ENCODE assay signal across 9 mouse cellular contexts in genomic region chr19:37237712-37238437, GRCm38 (mm10). TPM values are rescaled to one million over a fixed set of nuclear protein-coding genes. Genes with fewer than 3 reads are reported as not detected.
A peak's percentile ranks its signal among the peaks of the same experiment; 100 is the strongest.
DNase-seq lines count a peak whose midpoint lies in the region; ATAC-seq and TF ChIP-seq lines count a peak whose summit lies in the region.
"Had no signal": no experiment of that assay in that cellular context is flagged by ENCODE, and none has a peak within 500 bp of the region (broad histone marks: within the 10 kb centered on the region; RNA-seq: fewer than 3 reads in every experiment).

No protein-coding gene starts in this region.

- ATAC-seq in kidney, embryonic 14.5 days (ENCODE audit: low FRiP score, low TSS enrichment) = 0 out of 2 replicates have a peak, but pooled peaks have one; percentile 7

- TF ChIP-seq POLR2A in thymus, adult 2 months (IDR thresholded peaks at IDR 0.05; ENCODE audit: control insufficient read depth, extremely low read depth, insufficient read depth, low read length, poor library complexity) = no peak

- H3K27ac ChIP-seq in kidney, embryonic 14.5 days (ENCODE audit: low read depth, low read length) = no peak overlapping the region
- H3K27ac ChIP-seq in thymus, adult 2 months (ENCODE audit: control insufficient read depth, insufficient read depth, low read length) = no peak overlapping the region
- H3K27ac ChIP-seq: limb, embryonic 15.5 days had no signal

- H3K27me3 ChIP-seq in kidney, embryonic 14.5 days (ENCODE audit: control insufficient read depth, insufficient read depth, low read length) = peaks cover 32% of the 10 kb centered on the region
- H3K27me3 ChIP-seq in thymus, adult 2 months (ENCODE audit: control insufficient read depth, insufficient read depth, low read length) = peaks cover 12% of the 10 kb centered on the region

- no peak overlapping the region for H3K4me3 ChIP-seq in kidney, embryonic 14.5 days (ENCODE audit: low read length)
- H3K4me3 ChIP-seq in thymus, adult 2 months (ENCODE audit: control insufficient read depth, insufficient read depth, low read length) = no peak overlapping the region
- H3K4me3 ChIP-seq: limb, embryonic 15.5 days had no signal

- WGBS in kidney, embryonic 14.5 days = 11% methylated on average over 15 of the region's 15 CpGs
- 17% methylated on average over 15 of the region's 15 CpGs for WGBS in thymus, adult 2 months

- no peaks in the 10 kb centered on the region for H3K9me3 ChIP-seq in kidney, embryonic 14.5 days (ENCODE audit: control insufficient read depth, low read length)
- H3K9me3 ChIP-seq: limb, embryonic 15.5 days had no signal

- TF ChIP-seq CTCF in thymus, adult 2 months (IDR thresholded peaks at IDR 0.05; ENCODE audit: borderline replicate concordance, control insufficient read depth, extremely low read depth, insufficient read depth, low read length, poor library complexity) = no peak

- H3K4me1 ChIP-seq in kidney, embryonic 14.5 days (ENCODE audit: control insufficient read depth, insufficient read depth, low read length) = peaks cover 5% of the 10 kb centered on the region; the same call in 1 of the 2 replicates
- no peaks in the 10 kb centered on the region for H3K4me1 ChIP-seq in thymus, adult 2 months (replicated peaks; ENCODE audit: control insufficient read depth, insufficient read depth, low read length)

- no peaks in the 10 kb centered on the region for H3K36me3 ChIP-seq in kidney, embryonic 14.5 days (ENCODE audit: control insufficient read depth, insufficient read depth, low read length)
- no peaks in the 10 kb centered on the region for H3K36me3 ChIP-seq in thymus, adult 2 months (ENCODE audit: control insufficient read depth, insufficient read depth, low read length)
- H3K36me3 ChIP-seq: limb, embryonic 15.5 days had no signal

- no peak overlapping the region for H3K9ac ChIP-seq in kidney, embryonic 14.5 days (ENCODE audit: low read depth, low read length)
- H3K9ac ChIP-seq: limb, embryonic 15.5 days had no signal

- no peak for DNase-seq in kidney, postnatal 25 days
- DNase-seq in embryo, embryonic 11 days = peak; percentile 33
- DNase-seq in liver = peak; percentile 97
- DNase-seq in spleen, postnatal 36 days (ENCODE audit: low spot score in 2 of 2) = peak; percentile 37 to 70
- DNase-seq in kidney, adult 8-10 months = no peak
- no peak for DNase-seq in thymus, adult 2 months
- no peak for DNase-seq in layer of hippocampus, postnatal 10 days (ENCODE audit: low spot score in 2 of 2)

- H3K4me2 ChIP-seq in kidney, embryonic 14.5 days (replicated peaks; ENCODE audit: low read depth, low read length) = no peak overlapping the region
- H3K4me2 ChIP-seq: limb, embryonic 15.5 days had no signal

RNA-seq across cellular contexts. Expression of gene Cpeb3, which starts 29.5 kb away (rescaled TPM):
- 0.83 and 1.0 TPM in 2 replicates for polyA plus RNA-seq in kidney, embryonic 14.5 days (2014; fragmentation: Nextera tagmentation; extraction: Ambion mirVana)
- polyA plus RNA-seq in thymus, adult 2 months (2012; rRNA removed) = 3.5 and 3.8 TPM in 2 replicates
- total RNA-seq in layer of hippocampus, postnatal 10 days (2021) = 10 to 100 TPM; 48.9 to 49.8 TPM

RNA-seq across cellular contexts. Expression of gene March5, which starts 30.5 kb away (rescaled TPM):
- 98.4 and 119 TPM in 2 replicates for polyA plus RNA-seq in kidney, embryonic 14.5 days (2014; fragmentation: Nextera tagmentation; extraction: Ambion mirVana)
- 34.4 and 55.9 TPM in 2 replicates for polyA plus RNA-seq in thymus, adult 2 months (2012; rRNA removed)
- 10 to 100 TPM; 93.2 to 94.8 TPM for total RNA-seq in layer of hippocampus, postnatal 10 days (2021)

Comparison
In these comparisons a context has a peak if more than half of its experiments do, and no peak if none do; other contexts are left out.
1. DNase-seq: peak in embryo, embryonic 11 days (single experiment), liver (single experiment) and spleen, postnatal 36 days (2 of 2); none in kidney, postnatal 25 days (0 of 2), kidney, adult 8-10 months (0 of 2), thymus, adult 2 months (single experiment) and layer of hippocampus, postnatal 10 days (0 of 2).